19 mouse cellular contexts compared by ENCODE assay signal in the genomic region with DNA sequence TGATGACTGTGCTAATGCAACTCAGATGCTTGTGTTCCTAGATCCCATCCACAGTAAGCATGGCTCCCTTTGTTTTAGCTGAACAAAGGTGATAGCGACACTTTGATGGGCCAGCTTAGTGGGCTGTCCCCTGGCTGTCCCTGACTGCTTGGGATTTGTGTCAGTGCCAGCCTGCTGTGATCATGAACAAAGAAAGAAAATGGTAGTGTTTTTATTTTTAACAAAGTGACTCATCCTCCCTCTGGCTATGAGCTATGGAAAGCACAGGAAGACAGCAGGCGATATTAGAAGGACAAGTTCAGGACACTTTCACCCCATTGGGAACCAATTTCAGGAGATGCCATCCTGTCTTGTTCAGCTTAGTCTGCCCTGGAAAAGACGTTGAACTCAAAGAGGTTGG.
DNase-seq lines count a peak whose midpoint lies in the region; ATAC-seq and TF ChIP-seq lines count a peak whose summit lies in the region.
"Had no signal": no experiment of that assay in that cellular context is flagged by ENCODE, and none has a peak within 500 bp of the region (broad histone marks: within the 10 kb centered on the region; RNA-seq: fewer than 3 reads in every experiment).

No protein-coding gene starts in this region.

- no peak for TF ChIP-seq CTCF in cerebellum, adult 2 months (IDR thresholded peaks at IDR 0.05; ENCODE audit: borderline replicate concordance, insufficient read depth, low read depth, low read length)
- TF ChIP-seq CTCF in olfactory bulb, adult 2 months (IDR thresholded peaks at IDR 0.05; ENCODE audit: insufficient read depth, low read depth, low read length), result no peak

- H3K27ac ChIP-seq in cerebellum, adult 2 months (ENCODE audit: insufficient read depth, low read length), result no peak overlapping the region
- H3K27ac ChIP-seq in olfactory bulb, adult 2 months (ENCODE audit: insufficient read depth, low read depth, low read length), result peak overlapping the region; percentile 80
- H3K27ac ChIP-seq: embryonic facial prominence, embryonic 12.5 days; forebrain, embryonic 15.5 days; heart, embryonic 13.5 days had no signal

- WGBS in cerebellum, adult 2 months, result 45% methylated on average over 3 of the region's 3 CpGs
- WGBS in olfactory bulb, adult 2 months, result 25% methylated on average over 3 of the region's 3 CpGs

- no peak overlapping the region for H3K4me3 ChIP-seq in cerebellum, adult 2 months (replicated peaks; ENCODE audit: insufficient read depth, low read depth, low read length)
- no peak overlapping the region for H3K4me3 ChIP-seq in olfactory bulb, adult 2 months (ENCODE audit: insufficient read depth, low read depth, low read length)
- H3K4me3 ChIP-seq: embryonic facial prominence, embryonic 12.5 days; forebrain, embryonic 15.5 days; heart, embryonic 13.5 days had no signal

- no peak for ATAC-seq in cerebellum, adult (ENCODE audit: insufficient number of reproducible peaks, low FRiP score, low TSS enrichment)
- ATAC-seq: CD4-positive, CD25-positive, alpha-beta regulatory T cell, adult 4 months; forebrain, embryonic 15.5 days; hindbrain, embryonic 16.5 days; inflammation-experienced regulatory T-cells, adult 6 months; intestine, postnatal 0 days had no signal

- TF ChIP-seq POLR2A in cerebellum, adult 2 months (IDR thresholded peaks at IDR 0.05; ENCODE audit: borderline replicate concordance, insufficient read depth, low read length), result no peak
- no peak for TF ChIP-seq POLR2A in olfactory bulb, adult 2 months (IDR thresholded peaks at IDR 0.05; ENCODE audit: insufficient read depth, low read depth, low read length)

- no peaks in the 10 kb centered on the region for H3K27me3 ChIP-seq in cerebellum, adult 2 months (ENCODE audit: control insufficient read depth, insufficient read depth, low read length)
- H3K27me3 ChIP-seq: embryonic facial prominence, embryonic 12.5 days; forebrain, embryonic 15.5 days; heart, embryonic 13.5 days had no signal

- DNase-seq in cerebellum, adult 2 months, result peak; percentile 37 to 63
- peak; percentile 15 to 26 for DNase-seq in cerebellum, postnatal 14 days
- no peak for DNase-seq in cerebellum, postnatal 4 days (ENCODE audit: low spot score in 2 of 2)
- peak; percentile 48 for DNase-seq in Muller cell, postnatal 12 days (ENCODE audit: inconsistent ontology term)
- no peak for DNase-seq in urinary bladder, postnatal 4 days (ENCODE audit: low spot score in 2 of 2)
- DNase-seq: adrenal gland, postnatal 10 days; B cell, adult 2 months; gastrocnemius, postnatal 14 days; heart, postnatal 36 days; kidney, adult 8-10 months had no signal

- H3K4me1 ChIP-seq in cerebellum, adult 2 months (ENCODE audit: control insufficient read depth, insufficient read depth, low read length), result peaks cover 7% of the 10 kb centered on the region; the same call in 1 of the 2 replicates
- peaks cover 2% of the 10 kb centered on the region; the same call in 1 of the 2 replicates for H3K4me1 ChIP-seq in olfactory bulb, adult 2 months (ENCODE audit: control insufficient read depth, insufficient read depth, low read length)
- H3K4me1 ChIP-seq: embryonic facial prominence, embryonic 12.5 days had no signal

Comparison
In these comparisons a context has a peak if more than half of its experiments do, and no peak if none do; other contexts are left out.
1. DNase-seq: peak in cerebellum, adult 2 months (2 of 2), cerebellum, postnatal 14 days (2 of 2) and Muller cell, postnatal 12 days (single experiment); none in cerebellum, postnatal 4 days (0 of 2) and urinary bladder, postnatal 4 days (0 of 2).